Mouse (Mus musculus) embryonic stem cell, embryonic (primary cell): Measurements from ENCODE around the gene Zic3.

ENCODE experiments used
- CTCF ChIA-PET, 4 experiments: fragments of 300-600 bp in 2 of 4; fragments of 350-600 bp in 2 of 4; sonication (Branson Sonifier 250); formaldehyde crosslinking; loops; one replicate each; lab custom pipeline; 2022; ENCODE audit warnings: inconsistent platforms in 2 of 4; lab: Charles Lee
- POLR2A ChIA-PET, 4 experiments: fragments of 300-600 bp in 2 of 4; fragments of 350-600 bp in 2 of 4; sonication (Branson Sonifier 250); formaldehyde crosslinking; loops; one replicate each; lab custom pipeline; 2022; ENCODE audit warnings: antibody characterized with exemption in 4 of 4, inconsistent platforms in 1 of 4; lab: Charles Lee

Gene Zic3

DNA sequence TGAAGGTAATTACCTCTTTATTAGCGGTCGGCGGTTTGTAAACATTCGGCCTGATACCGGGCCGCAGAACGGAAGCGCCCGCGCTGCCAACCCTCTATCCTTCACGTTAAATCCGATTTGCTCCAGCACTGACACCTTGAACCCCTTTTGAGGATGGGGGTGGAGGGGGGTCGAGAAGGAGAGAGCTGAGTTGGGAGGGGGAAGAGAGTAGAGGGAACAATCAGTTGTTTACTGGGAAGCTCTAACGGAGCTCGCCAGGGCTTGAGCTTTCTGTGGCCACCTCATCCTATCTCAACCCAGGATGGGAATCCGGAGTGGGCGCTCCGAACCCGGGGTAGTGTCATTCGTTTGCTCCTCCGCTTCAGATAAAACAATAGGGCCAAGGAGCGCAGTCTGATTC lies 11.0 kb downstream of the Zic3 start:
- POLR2A ChIA-PET: interaction anchor here in 2 of 4 experiments (0.6 to 8.6 kb wide), 5 partner anchors 7 to 114 kb away, joined by 3 to 99 read pairs (median 5); partner anchors contain the start of gene Zic3 (in 1 of the 2)
- CTCF ChIA-PET: no interaction called here

GRCm38 (mm10) chrX:58038061-58039007 lies 15.8 kb downstream of the Zic3 start:
- ChIA-PET CTCF (interaction anchor here in 2 of 4 experiments (0.6 kb wide), 2 partner anchors 16 to 604 kb away, joined by 3 to 5 read pairs; no protein-coding TSS in a partner anchor), POLR2A (interaction anchor here (0.6 to 7.5 kb wide), 16 partner anchors 8 to 1876 kb away, joined by 3 to 141 read pairs (median 4); partner anchors contain the start of gene Zic3 (in 1 of the 4))

- POLR2A ChIA-PET: interaction anchor here (0.7 to 7.5 kb wide), 14 partner anchors 8 to 729 kb away, joined by 3 to 141 read pairs (median 6); partner anchors contain the start of gene Zic3 (in 1 of the 4)
These were observed 17.2 kb downstream of the Zic3 start for GRCm38 (mm10) chrX:58039703-58040102.

GRCm38 (mm10) chrX:58041865-58042264 lies 19.4 kb downstream of the Zic3 start:
- ChIA-PET POLR2A (interaction anchor here in 3 of 4 experiments (0.6 to 7.5 kb wide), 16 partner anchors 9 to 120 kb away, joined by 3 to 141 read pairs (median 5); partner anchors contain the start of gene Zic3 (in 1 of the 3)), CTCF (no interaction called here)

More at GRCm38 (mm10) chrX:58039703-58040102, 17.2 kb downstream of the Zic3 start:
- CTCF ChIA-PET: no interaction called here

DNA sequence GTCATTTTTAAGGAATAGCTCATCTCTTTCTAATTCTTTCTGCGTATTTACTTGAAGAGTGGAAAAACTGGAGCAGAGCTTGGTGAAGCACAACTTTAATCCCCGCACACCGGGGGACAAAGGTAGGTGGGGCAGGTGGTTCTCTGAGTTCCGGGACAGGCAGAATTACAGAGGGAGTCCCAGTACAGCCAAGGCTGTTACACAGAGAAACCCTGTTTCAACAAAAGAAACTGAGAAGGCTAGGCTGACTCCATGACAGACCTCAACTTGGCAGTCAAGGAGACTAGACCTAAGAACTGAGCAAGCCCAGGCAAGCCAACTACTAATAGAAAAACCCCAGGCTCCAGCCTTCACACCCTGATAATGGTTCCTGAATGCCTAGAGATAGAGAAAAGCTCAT lies 20.0 kb downstream of the Zic3 start:
- CTCF ChIA-PET: interaction anchor here in 1 of 4 experiments (0.8 kb wide), 1 partner anchor 38 kb away, joined by 3 read pairs; no protein-coding TSS in a partner anchor

More for the DNA sequence above, 20.0 kb downstream of the Zic3 start:
- POLR2A ChIA-PET: interaction anchor here in 3 of 4 experiments (0.6 to 7.5 kb wide), 16 partner anchors 10 to 121 kb away, joined by 3 to 141 read pairs (median 4); partner anchors contain the start of gene Zic3 (in 1 of the 3)
